Mouse (Mus musculus) spleen, adult 18-20 months (tissue): ENCODE results near the gene Ube2q2.
"Not testable (repeated sequence)": the region's sequence is repeated elsewhere in the genome, so short reads cannot be mapped to it uniquely, and the experiment has no call there.

Source experiments
- DNase-seq, 2 experiments: peaks; one replicate each; pipeline ENCODE4 v3.0.0; 2022; ENCODE audit warnings: mixed read lengths in 2 of 2

Ube2q2 gene

GRCm38 (mm10) chr9:55174235-55174634, 25.6 kb downstream of the Ube2q2 start:
- no peak for DNase-seq

- DNase-seq = no peak
Observed at GRCm38 (mm10) chr9:55195876-55196275, 47.2 kb downstream of the Ube2q2 start.

GRCm38 (mm10) chr9:55198260-55198659, 49.6 kb downstream of the Ube2q2 start:
- no peak for DNase-seq

- no peak for DNase-seq
Observed at GRCm38 (mm10) chr9:55199348-55199747, 50.7 kb downstream of the Ube2q2 start.

- DNase-seq = no peak
Observed at GRCm38 (mm10) chr9:55208458-55208789, 59.8 kb downstream of the Ube2q2 start.

- DNase-seq = peak; percentile 73 to 80
Observed at GRCm38 (mm10) chr9:55208790-55209481, 60.3 kb downstream of the Ube2q2 start, which contains the start of gene Fbxo22. Gene Fbxo22, plus strand, starts transcription at chr9:55208925.

- no peak for DNase-seq
Observed at GRCm38 (mm10) chr9:55211611-55212010, 63.0 kb downstream of the Ube2q2 start.

- no peak for DNase-seq
Observed at GRCm38 (mm10) chr9:55213396-55213795, 64.7 kb downstream of the Ube2q2 start.

- no peak for DNase-seq
Observed at GRCm38 (mm10) chr9:55215056-55215455, 66.4 kb downstream of the Ube2q2 start.

GRCm38 (mm10) chr9:55215648-55216047, 67.0 kb downstream of the Ube2q2 start:
- DNase-seq = no peak

GRCm38 (mm10) chr9:55216078-55216477, 67.4 kb downstream of the Ube2q2 start:
- no peak for DNase-seq

GRCm38 (mm10) chr9:55217381-55217780, 68.7 kb downstream of the Ube2q2 start:
- no peak for DNase-seq

GRCm38 (mm10) chr9:55225165-55225737, 76.6 kb downstream of the Ube2q2 start:
- DNase-seq = no peak

GRCm38 (mm10) chr9:55226251-55226650, 77.6 kb downstream of the Ube2q2 start:
- DNase-seq = no peak

GRCm38 (mm10) chr9:55228149-55228548, 79.5 kb downstream of the Ube2q2 start:
- no peak for DNase-seq

GRCm38 (mm10) chr9:55229010-55229409, 80.4 kb downstream of the Ube2q2 start:
- no peak for DNase-seq

- no peak for DNase-seq
Observed at GRCm38 (mm10) chr9:55231544-55231943, 82.9 kb downstream of the Ube2q2 start.

GRCm38 (mm10) chr9:55232110-55232509, 83.5 kb downstream of the Ube2q2 start:
- DNase-seq = no peak

- no peak for DNase-seq
Observed at GRCm38 (mm10) chr9:55232586-55232985, 83.9 kb downstream of the Ube2q2 start.

- DNase-seq = not testable (repeated sequence)
Observed at GRCm38 (mm10) chr9:55233076-55233475, 84.4 kb downstream of the Ube2q2 start.

- DNase-seq = no peak
Observed at GRCm38 (mm10) chr9:55236235-55237165, 87.8 kb downstream of the Ube2q2 start.

- no peak for DNase-seq
Observed at GRCm38 (mm10) chr9:55240852-55241251, 92.2 kb downstream of the Ube2q2 start.

GRCm38 (mm10) chr9:55241863-55242685, 93.4 kb downstream of the Ube2q2 start:
- peak; percentile 26 to 39 for DNase-seq
